Mouse (Mus musculus) ES-Bruce4 (cell line): Measurements from ENCODE around the gene Ak8.

Source experiments
- CTCF ChIP-seq: IDR thresholded peaks from one replicate; pipeline ENCODE4 v1.8.1; 2011; ENCODE audit warnings: low read depth, low read length
- POLR2A ChIP-seq: IDR thresholded peaks from one replicate; pipeline ENCODE4 v1.8.1; 2011; ENCODE audit warnings: low read length; ENCODE audit not compliant: insufficient read depth

- TF ChIP-seq CTCF (no peak), POLR2A (no peak)
Measured at GRCm38 (mm10) chr2:28818866-28819265, 118.9 kb downstream of the Ak8 start.
